Mouse (Mus musculus): ENCODE results near the gene Myh15. TPM values are rescaled to one million over a fixed set of nuclear protein-coding genes. Genes with fewer than 3 reads are reported as not detected.
A peak's percentile ranks its signal among the peaks of the same experiment; 100 is the strongest.
"Not testable (repeated sequence)": the region's sequence is repeated elsewhere in the genome, so short reads cannot be mapped to it uniquely, and the experiment has no call there.

Gene Myh15
- under 1 TPM; 0.56 to 0.60 TPM for total RNA-seq (2021)
- long read RNA-seq, experiment 1, partial matches to known transcripts: 1 of 3 reads
- long read RNA-seq, experiment 1, other reads (novel, unspliced or antisense): 2 of 3 reads
- long read RNA-seq, experiment 2, partial matches to known transcripts: 0 of 1 reads
- long read RNA-seq, experiment 2, other reads (novel, unspliced or antisense): 1 of 1 reads

DNA sequence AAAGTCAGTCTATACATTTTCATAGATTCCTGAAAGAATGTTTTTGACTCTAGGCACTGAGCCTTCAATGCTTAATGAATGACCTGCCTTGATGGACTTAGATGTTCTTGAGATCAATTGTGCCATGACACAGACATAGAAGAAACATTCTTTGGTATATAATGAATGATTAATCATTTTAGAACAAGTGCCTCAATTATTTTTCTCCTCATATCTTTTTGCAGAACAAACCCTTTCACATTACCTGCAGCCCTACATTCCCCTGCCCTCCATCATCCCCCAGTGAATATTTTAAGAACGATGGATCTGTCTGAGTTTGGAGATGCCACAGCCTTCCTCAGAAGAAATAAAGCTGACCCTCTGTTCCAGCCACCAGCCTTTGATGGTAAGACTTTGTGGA, at the start of gene Myh15:
Myh15 (plus strand) TSS at position 301 of the 400 bp plus-strand sequence.
- DNase-seq (ENCODE audit: low spot score in 2 of 2): no peak

DNA sequence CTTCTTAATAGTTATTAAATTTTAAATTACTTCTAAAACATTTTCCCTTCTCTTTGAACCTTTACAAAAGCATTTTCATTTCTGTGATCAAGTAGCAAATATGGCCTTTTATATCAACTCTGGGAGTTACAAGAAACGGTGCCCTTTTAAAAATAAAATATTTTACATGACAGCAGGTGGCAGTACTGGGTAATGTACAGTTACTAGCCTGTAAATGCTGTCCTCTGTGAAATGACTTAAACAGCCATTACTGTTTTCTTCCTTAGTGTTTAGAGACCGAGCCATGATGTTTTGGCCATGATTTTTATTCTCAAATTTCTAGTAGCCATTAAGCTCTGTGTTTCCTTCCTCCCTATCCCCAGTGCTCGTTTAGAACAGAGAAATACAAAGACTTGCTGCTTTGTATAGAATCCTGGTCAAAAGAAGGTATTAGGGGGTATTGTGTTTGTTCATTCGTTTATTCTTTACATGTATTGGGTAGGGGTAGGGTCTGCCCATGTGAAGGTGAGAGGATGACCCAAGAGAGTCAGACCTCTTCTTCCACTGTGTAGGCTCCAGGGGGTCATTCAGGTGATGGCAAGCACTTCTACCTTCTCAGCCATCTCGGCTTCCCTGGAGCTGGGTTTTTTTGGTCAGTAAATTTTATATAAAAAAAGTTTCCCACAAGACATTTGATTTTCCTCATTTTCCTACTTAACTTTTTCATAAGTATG, 40.5 kb upstream of the Myh15 start:
- DNase-seq (ENCODE audit: low spot score in 2 of 2): no peak

DNA sequence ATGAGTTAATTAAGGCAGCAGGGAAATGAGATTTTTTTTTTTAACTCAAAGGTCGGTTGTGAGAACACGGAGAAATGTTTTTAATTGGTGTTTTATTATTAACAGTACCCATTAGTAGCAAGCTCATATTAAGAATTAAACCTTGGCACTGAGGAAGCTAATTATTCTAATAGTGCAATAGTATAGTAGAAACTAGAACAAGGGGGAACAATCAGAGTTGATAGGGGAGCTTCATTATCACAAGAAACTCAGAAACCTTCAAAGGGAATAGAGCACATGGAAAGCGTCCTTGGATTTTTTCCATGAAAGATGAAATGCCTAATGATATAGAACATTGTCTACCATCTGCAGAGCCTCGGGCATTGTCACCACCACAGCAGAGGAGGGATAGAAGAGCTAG, 21.4 kb upstream of the Myh15 start:
- no peak for DNase-seq (ENCODE audit: low spot score in 2 of 2)

DNA sequence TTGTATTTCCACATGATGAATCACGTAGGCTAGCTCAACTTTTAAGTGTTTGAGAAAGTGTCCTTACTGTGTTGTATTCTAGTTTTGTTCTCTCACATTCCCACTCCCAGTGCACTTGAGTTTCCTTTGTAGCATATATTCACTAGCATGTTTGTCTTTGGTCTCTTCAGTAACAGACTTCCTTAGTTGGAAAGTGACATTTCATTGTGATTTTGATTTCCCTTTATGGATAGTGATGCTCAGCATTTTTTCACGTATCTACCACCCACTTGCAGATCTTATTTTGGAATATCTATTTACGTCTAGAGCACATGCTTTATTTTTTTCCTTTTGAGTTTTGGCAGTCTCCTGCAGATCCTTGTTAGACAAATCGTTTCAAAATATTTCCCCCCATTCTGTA, 19.5 kb upstream of the Myh15 start:
- DNase-seq (ENCODE audit: low spot score in 2 of 2): no peak

DNA sequence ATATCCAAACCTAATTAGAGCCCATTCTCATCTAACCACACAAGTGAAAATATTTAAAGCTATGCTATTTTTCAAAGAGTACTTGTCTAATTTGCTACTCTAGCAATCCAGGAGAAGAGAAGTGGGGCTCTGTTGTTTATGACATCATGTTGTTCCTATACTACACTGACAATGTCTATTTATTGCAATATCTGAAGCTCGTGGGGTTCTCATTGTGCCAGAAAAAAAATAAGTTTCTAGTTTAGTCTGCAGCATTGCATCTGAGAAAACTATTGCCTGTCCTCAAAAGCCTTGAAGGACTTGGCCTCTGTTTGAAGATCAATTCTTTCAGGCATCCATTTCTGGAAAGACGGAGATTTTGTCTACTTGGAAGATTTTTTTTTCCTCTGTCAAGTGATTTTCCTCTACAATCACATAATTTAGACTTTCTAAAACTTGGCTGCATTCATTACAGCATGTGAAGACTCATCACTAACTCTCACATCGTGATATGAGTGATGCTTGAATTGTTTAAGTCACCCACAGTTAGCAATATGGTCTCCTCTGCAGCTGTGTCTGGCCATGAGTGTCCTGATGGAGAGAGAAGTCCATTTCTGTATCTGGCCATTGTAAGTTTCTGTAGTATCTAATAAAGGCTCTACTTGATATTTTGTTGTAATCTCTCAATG, 16.6 kb upstream of the Myh15 start:
- no peak for DNase-seq (ENCODE audit: low spot score in 2 of 2)

DNA sequence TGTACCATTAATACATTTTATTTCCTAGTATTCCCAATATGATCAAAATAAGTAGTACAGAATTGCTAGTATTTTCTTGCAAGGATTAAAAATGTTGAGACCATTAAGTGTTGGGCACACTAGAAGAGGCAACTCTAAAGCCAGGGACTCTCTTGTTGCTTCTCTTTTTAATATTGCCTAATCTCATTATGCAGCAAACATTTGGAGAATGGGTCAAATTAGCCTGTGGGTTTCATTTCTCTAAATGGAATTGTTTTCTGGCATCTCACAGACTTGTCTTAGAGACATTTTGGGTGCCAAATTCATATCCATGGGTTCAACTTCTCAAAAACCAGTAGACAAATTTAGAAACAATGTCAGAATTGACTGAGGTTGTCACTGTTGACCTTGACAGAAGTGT, 8.1 kb upstream of the Myh15 start:
- no peak for DNase-seq (ENCODE audit: low spot score in 2 of 2)

DNA sequence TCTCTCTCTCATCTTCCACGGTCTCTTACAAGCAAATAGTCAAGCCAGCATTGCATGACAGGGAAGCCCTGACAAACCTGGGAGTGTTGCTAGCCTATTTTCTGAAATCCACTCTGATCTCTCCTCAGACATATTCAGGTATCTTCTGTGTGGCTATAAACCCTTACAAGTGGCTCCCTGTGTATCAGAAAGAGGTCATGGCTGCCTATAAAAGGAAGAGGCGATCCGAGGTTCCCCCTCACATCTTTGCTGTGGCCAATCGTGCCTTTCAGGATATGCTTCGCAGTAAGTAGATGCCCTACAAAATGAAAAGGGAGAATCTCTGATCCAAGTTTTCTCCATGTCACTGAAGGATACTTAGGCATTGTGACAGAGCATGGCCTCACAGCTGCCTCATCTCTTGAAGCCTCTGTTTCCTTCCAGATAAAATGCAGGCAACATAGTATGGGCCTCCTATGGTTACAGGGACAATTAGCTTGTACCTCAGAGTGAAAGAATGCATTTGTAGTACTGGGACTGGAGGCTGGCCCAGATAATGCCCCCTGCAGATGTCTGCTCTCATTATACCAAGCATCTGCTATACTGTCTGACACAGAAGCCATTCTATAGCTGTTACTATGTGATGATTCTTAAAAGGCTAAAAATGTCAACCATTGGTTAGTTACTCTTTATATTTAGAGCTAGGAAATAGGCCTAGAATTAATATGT, 12.1 kb downstream of the Myh15 start:
- DNase-seq (ENCODE audit: low spot score in 2 of 2): no peak

DNA sequence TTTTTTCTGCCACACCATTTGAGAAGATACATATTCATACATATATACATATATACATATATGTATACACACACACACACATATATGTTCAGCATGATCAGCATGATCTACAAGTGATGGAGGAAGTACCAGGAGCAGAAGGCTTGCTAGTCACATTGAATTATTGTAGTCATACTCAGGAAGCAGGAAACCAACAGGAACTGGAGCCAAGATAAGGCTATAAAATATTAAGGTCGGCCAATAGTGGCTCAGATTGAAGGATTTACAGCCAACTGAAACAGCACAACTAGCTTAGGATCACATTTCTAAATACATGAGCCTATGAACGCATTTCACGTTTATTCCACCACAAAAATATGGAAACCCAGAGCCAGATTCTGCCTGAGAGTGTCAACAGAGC, 14.0 kb downstream of the Myh15 start:
- DNase-seq (ENCODE audit: low spot score in 2 of 2): no peak

DNA sequence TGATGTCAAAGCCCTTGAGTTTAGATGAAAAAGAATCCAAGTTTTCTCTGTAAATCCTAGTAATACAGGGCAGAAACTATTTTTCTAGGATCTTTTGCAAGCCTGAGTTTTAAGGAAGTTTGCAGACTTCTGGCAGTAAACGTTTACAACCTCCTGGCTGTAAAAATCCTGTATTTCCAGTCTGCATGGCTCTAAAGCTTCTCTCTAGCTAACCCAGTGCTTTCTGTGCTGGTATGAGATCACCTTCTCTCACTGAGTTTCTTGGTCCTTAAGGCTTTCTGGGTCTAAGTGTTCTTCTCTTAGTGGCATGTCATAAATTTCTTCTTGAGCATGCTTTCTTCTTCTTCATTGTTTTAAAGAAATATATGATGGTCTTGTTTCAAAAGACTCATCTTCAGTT, 70.7 kb downstream of the Myh15 start:
- DNase-seq (ENCODE audit: low spot score in 2 of 2): no peak

DNA sequence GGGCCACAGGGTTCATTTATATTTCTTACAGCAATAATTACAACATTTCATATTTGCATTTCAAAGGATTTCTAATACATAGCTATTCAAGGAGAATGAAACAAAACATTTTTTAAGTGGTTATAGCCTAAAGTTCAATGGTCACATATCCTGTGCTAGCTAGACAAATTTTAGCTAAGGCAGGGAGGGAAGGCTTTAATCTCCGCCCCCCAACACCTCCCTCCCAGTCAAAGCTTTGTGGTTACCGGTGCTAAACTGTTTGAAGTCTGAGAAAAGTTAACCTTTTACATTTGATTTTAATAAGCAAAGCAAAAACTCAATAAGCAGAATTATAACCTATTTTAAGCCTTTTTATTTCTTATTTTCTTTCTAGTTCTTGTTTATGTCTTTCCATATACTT, 98.9 kb downstream of the Myh15 start:
- DNase-seq (ENCODE audit: low spot score in 2 of 2): no peak

DNA sequence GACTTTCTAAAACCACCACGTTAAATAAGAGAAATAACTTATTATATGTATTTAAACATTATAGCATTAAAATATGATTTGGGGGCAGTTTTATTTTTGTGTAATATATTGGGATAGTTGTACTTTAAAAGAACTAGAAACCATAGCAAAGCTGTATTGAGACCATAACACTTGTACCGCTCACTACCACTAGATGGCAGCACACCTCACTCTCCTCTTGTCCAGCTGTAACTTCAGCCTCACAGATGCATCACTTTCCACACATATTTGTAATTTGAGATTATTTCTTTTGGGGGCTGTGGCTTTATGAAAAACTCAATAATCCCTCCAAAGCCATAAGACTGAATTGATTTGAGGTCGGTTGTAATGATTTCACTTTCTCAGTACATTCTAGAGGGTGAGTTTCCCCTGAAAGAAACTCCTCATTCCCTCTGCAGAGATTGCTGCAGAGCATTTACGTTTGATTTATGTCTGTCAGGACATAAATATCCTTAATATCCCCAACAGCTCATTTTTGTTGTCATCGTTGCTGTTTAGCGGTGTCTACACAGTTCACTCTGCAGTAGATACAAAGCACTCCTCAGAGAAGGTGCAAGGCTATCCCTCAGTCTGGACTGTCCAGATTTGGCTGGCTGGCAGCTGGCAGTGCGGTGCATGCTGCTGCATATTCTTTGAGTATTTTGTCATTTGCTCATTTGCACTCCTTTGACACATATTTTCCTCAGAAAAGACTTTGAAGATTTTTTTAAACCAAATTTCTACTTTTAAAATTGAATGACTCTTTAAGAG, 107.3 kb downstream of the Myh15 start:
- DNase-seq (ENCODE audit: low spot score in 2 of 2): peak; percentile 79 to 87

DNA sequence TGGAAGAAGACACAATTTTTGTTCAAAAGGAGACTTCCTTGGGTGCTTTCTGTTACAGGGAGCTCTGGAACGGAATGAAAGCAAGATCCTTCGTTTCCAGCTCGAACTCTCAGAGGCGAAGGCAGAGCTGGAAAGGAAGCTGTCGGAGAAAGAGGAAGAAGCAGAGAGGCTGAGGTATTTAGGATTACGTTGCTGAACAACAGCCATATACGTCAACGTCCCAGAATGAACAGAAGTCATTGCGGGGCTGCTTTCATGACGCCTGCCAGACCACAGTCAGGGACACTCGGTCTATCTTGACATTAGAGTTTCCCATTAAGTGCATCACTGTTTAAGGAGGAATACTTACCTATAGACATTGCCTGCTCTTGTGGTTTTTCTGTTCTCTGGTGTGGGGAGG, 108.4 kb downstream of the Myh15 start:
- no peak for DNase-seq (ENCODE audit: low spot score in 2 of 2)

DNA sequence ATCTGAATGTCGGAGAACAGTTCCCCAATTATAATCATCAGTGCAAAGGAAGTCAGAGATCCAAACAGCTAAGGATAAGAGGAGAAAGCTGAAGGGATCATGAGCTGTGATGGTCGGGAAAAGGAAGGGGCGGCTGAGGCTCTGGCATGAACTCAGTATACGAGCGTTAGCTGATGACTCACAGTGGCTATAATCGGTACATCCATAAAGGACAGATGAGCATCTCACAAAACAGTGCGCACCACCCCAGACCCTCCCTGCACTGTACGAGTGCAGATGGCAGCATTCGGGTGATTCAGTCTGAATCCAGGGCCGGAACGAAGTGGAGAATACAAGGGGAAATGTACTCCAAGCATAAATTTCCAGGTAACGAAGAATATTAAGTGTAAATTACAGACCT, 110.0 kb downstream of the Myh15 start:
- peak; percentile 18 to 38 for DNase-seq (ENCODE audit: low spot score in 2 of 2)

DNA sequence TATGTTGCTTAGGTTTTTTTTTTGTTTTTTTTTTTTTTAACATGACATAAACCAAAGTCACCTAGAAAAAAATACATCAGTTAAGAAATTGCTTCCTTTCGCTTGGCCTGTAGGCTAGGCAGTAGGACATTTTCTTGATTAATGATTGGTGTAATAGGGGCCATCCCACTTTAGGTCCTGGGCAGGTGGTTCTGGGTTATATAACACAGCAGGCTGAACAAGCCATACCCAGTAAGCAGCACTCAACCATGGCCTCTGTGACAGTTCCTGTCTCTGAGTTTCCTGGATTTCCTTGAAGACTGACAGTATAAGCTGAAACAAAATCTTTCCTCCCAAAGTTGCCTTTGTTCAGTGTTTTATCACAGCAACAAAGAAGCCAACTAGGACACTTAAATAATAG, 117.8 kb downstream of the Myh15 start:
- DNase-seq (ENCODE audit: low spot score in 2 of 2): no peak

DNA sequence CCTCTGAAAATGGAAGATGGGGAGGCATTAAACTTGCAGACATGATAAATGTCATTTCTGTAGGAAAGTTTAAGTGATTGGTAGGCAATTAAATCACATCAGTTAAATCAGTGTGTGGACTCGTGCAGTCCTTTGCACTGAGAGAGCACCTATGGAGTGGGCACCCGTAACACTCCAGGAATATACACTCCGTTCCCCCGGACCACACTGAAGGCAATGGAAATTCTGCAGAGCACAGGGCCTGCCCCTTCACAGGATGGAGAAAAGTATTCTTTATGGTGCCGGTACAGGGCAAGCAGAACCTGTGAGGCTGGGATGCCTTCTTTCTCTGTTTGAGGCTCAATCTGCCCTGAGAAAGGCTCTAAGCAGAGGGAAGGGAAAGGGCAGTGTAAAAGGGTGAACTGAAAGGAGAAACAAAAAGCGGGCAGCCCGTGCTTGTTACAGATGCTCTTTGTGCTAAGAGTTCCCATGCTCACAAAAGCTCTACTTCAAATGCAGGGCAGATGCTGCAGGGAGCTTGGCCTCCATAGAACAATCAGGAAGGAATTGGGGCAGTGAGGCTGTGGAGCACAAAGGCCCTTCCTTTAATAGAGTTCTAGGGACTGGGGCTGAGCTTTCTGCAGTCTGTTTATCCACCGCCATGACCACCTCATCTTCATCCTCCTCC, 118.6 kb downstream of the Myh15 start:
- no peak for DNase-seq (ENCODE audit: low spot score in 2 of 2)

DNA sequence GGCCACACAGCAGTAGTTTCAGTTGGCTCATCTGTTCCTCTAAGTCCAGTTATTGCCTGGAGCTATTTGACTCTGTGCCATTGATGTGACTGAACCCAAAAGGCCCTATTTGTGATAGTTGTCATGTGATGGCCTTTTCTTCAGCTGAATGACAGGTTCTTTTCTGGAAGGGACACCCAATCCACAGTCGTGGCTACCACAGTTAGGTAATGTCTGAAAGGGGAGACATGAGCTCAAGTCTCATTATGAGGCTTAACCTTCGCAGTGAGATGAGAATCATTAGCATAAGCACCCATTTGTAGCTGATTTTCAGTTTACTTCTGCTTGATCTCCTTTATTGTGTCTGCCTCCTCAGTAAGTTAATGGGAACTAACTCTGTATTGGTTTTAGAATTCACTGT, 136.2 kb downstream of the Myh15 start:
- DNase-seq (ENCODE audit: low spot score in 2 of 2): no peak

DNA sequence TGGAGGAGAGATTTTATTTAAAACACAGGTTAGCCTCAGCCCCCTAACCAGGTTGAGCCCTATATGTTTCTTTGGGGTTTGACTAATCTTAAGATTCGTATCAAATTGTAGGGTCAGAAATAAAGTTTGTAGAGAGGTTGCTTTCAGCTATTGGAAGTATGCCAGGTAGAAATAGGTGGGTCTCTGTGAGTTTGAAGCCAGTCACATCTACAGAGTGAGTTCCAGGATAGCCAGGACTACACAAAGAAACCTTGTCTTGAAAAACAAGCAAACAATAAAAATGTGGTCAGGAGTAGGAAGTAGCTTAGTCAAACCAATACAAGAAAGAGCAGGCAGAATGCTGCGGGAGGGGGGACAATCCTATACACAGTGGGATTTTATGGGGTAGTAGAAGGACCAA, 136.7 kb downstream of the Myh15 start:
- DNase-seq (ENCODE audit: low spot score in 2 of 2): no peak

DNA sequence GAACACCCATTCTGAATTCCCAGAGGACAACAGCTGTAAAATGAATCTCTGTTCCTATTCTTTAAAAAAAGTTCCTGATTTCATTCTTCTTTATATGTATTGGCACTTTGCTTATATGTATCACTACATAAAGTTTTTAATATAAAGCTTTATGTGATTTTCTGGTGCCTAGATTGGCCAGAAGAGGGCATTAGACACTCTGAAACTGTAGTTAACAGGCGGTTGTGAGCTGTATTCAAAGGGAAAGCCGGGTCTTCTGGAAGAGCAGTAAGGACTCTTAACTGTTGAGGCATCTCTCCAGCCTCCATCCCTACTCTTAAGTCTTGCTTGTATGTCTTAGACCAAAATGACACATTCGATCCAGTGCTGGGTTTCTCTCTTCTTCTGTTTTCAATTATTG, 139.0 kb downstream of the Myh15 start:
- DNase-seq (ENCODE audit: low spot score in 2 of 2): no peak

DNA sequence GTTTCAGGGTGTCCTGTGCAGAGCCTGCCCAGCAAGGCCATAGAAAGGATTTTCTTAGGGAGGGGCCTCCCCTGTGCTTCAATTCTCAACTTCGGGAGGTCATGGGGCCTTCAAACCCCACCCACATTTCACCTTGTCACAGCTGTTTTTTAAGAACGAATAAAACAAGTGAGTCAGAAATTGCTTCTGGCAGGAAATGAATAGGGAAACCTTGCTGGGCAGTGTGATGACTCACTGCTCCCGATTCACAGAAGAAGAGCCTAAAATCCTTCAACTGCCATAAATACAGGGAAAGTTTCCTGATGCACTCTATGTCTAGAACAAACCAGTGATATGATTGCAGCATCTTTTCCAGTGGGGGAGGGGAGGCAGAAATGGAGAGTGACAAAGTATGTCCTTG, 140.7 kb downstream of the Myh15 start:
- DNase-seq (ENCODE audit: low spot score in 2 of 2): no peak

DNA sequence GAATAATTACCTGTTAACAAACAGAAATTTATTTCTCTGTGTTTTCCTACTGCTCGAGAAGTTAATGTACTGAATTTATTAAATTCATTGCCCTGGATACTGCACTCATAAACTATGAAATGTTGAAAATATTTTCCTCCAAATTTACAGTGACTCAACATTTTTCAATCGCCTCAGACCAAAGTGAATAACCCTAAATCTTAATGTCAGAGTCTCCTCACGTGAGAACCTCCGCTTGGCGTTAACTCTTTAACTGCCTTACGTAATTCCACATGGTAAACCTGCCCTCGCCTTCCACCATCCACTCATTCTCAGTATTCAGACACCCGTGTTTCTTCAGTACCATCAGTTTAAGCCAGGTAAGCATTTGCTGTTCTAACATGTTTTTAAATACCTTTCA, 166.4 kb downstream of the Myh15 start:
- no peak for DNase-seq (ENCODE audit: low spot score in 2 of 2)

DNA sequence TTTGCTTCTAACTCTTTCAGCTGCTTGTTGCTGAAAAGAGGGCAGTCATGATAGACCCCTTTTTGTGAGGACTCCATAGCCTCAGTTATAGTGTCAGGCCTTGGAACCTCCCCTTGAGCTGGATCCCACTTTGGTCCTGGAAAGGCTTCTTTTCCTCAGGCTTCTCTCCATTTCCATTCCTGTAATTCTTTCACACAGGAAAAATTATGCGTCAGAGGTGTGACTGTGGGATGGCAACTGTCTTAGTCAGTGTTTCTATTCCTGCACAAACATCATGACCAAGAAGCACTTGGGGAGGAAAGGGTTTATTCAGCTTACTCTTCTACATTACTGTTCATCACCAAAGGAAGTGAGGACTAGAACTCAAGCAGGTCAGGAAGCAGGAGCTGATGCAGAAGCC, 186.2 kb downstream of the Myh15 start:
- DNase-seq (ENCODE audit: low spot score in 2 of 2): not testable (repeated sequence)

All from left cerebral cortex, adult 18-20 months (tissue).